Mouse (Mus musculus): ENCODE measurements around the gene Patj.

DNA sequence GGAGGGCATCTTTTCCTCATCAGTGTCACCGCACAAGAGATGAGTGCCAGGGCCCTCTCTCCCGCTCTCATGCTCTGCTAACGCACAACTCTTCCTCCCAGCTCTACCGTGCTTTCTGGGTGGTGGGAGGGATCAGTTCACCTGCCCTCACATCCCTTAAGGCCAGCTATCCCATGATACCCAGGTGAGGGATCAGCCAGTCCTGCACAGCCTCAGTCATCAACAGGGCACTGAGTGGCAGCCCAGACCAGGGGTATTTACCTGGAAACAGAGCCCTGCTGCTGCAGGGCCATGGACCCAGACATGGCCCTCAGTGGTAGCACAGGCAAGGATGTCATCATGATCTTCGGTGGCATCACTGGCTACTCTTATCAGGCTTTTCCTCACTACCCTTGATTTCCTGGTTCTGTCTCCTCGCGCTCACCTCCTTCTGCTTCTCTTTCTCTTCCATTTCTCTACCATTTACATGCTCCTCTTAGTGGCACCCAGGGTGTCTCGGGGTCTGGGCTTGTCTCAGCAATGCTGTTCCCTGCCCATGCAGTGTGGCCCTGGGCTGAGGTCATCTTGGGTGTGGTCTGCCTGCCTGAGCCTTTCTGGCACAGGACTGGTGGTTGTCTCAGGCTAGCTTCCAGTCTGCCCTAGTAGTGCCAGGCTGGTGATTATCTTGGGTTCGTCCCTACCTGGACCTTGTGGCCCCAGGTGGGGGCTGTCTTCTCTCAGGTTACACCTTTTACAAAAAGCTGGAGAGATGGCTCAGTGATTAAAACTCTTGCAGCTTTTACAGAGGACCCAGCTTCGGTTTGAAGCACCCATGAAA is 40.3 kb downstream of the Patj start:
- TF ChIP-seq USF1 (IDR thresholded peaks at IDR 0.05; ENCODE audit: low read depth, low read length), result no peak
- TF ChIP-seq CTCF (IDR thresholded peaks at IDR 0.05 in 2 of 3, conservative IDR thresholded peaks at IDR 0.05 in 1 of 3; ENCODE audit: control insufficient read depth in 1 of 3, insufficient read depth in 1 of 3, low read depth in 2 of 3, low read length in 3 of 3, poor library complexity in 1 of 3, severe bottlenecking in 1 of 3), result no peak
- no peak for TF ChIP-seq POLR2A (IDR thresholded peaks at IDR 0.05; ENCODE audit: control insufficient read depth in 1 of 2, insufficient read depth in 1 of 2, low read depth in 1 of 2, low read length in 2 of 2, poor library complexity in 1 of 2)
- no peak for TF ChIP-seq POLR2AphosphoS5 (IDR thresholded peaks at IDR 0.05; ENCODE audit: borderline replicate concordance, low read depth, low read length)
- TF ChIP-seq ZMIZ1 (IDR thresholded peaks at IDR 0.05; ENCODE audit: low read depth, low read length), result no peak
- TF ChIP-seq TAL1 (IDR thresholded peaks at IDR 0.05; ENCODE audit: low read length), result no peak
- TF ChIP-seq POLR2AphosphoS2 (IDR thresholded peaks at IDR 0.05; ENCODE audit: low read length), result no peak
- no peak for TF ChIP-seq EP300 (IDR thresholded peaks at IDR 0.05; ENCODE audit: low read depth in 1 of 2, low read length in 2 of 2)
- no peak for TF ChIP-seq NRF1 (IDR thresholded peaks at IDR 0.05; ENCODE audit: insufficient read depth, low read depth, low read length, poor library complexity, severe bottlenecking)
- TF ChIP-seq GATA1 (IDR thresholded peaks at IDR 0.05; ENCODE audit: low read depth, low read length), result no peak
- no peak for TF ChIP-seq TBP (IDR thresholded peaks at IDR 0.05; ENCODE audit: low read depth, low read length)
- TF ChIP-seq KAT2A (conservative IDR thresholded peaks at IDR 0.05; ENCODE audit: low read depth, low read length), result no peak
- TF ChIP-seq UBTF (IDR thresholded peaks at IDR 0.05; ENCODE audit: borderline replicate concordance, insufficient read depth, low read depth, low read length), result no peak
